Mouse (Mus musculus) C2C12 (cell line): Measurements from ENCODE around the gene Asphd2. TPM values are rescaled to one million over a fixed set of nuclear protein-coding genes. Genes with fewer than 3 reads are reported as not detected.

ENCODE experiments used
- H3K27me3 ChIP-seq: one replicate; pipeline ENCODE4 v1.6.1; 2011; ENCODE audit not compliant: control insufficient read depth, insufficient read depth, insufficient read length
- H3K36me3 ChIP-seq: one replicate; pipeline ENCODE4 v1.6.1; 2011; ENCODE audit not compliant: control insufficient read depth, insufficient read depth
- H3K4me3 ChIP-seq: one replicate; pipeline ENCODE4 v1.5.1; 2011; ENCODE audit warnings: mild to moderate bottlenecking, control low read depth; ENCODE audit not compliant: poor library complexity, insufficient read depth, severe bottlenecking
- H3K79me2 ChIP-seq: one replicate; pipeline ENCODE4 v1.6.1; 2011; ENCODE audit not compliant: control insufficient read depth, insufficient read depth
- H3K79me3 ChIP-seq: one replicate; pipeline ENCODE4 v1.6.1; 2011; ENCODE audit warnings: low read depth, control low read depth
- H3ac ChIP-seq: one replicate; pipeline ENCODE3; 2011; ENCODE audit warnings: low read depth; ENCODE audit not compliant: control insufficient read depth, insufficient read length
- CEBPB ChIP-seq: IDR thresholded peaks from one replicate; pipeline ENCODE4 v1.6.1; 2011; ENCODE audit warnings: low read depth, mild to moderate bottlenecking, control low read depth, moderate library complexity
- CTCF ChIP-seq: IDR thresholded peaks from one replicate; pipeline ENCODE4 v1.5.1; 2011; ENCODE audit not compliant: control insufficient read depth, insufficient read depth, insufficient read length
- FOSL1 ChIP-seq: IDR thresholded peaks from one replicate; pipeline ENCODE4 v1.8.0; 2011; ENCODE audit warnings: mild to moderate bottlenecking, low read length; ENCODE audit not compliant: poor library complexity, insufficient read depth, severe bottlenecking
- MAX ChIP-seq: IDR thresholded peaks from one replicate; pipeline ENCODE4 v1.6.1; 2011; ENCODE audit warnings: mild to moderate bottlenecking, control low read depth
- MYOD1 ChIP-seq: IDR thresholded peaks from one replicate; pipeline ENCODE4 v1.6.1; 2011; ENCODE audit warnings: low read depth; ENCODE audit not compliant: control insufficient read depth, insufficient read length
- MYOG ChIP-seq: IDR thresholded peaks from one replicate; pipeline ENCODE4 v1.6.1; 2011; ENCODE audit not compliant: control insufficient read depth, insufficient read length; ENCODE audit errors: extremely low read depth
- USF1 ChIP-seq: IDR thresholded peaks from one replicate; pipeline ENCODE4 v1.6.1; 2011; ENCODE audit warnings: low read depth, mild to moderate bottlenecking, control low read depth, moderate library complexity
- polyA plus RNA-seq: library from polyadenylated mRNA; unstranded; fragments of >200 nt; fragmentation: generic; extraction: Trizol; gene quantifications from one replicate; pipeline ENCODE4 v1.2.1, GENCODE M21; 2012; ENCODE audit warnings: missing spikeins

Gene Asphd2
- polyA plus RNA-seq, 1 experiment = 10.8 TPM

GRCm38 (mm10) chr5:112359520-112359919 lies 35.1 kb downstream of the Asphd2 start:
- Histone ChIP-seq H3K4me3 (no peak overlapping the region), H3K36me3 (no peaks in the 10 kb centered on the region), H3K79me3 (no peaks in the 10 kb centered on the region), H3K27me3 (no peaks in the 10 kb centered on the region), H3K79me2 (no peaks in the 10 kb centered on the region), H3ac (no peak overlapping the region)
- TF ChIP-seq CEBPB (no peak), FOSL1 (no peak), USF1 (no peak), MYOG (no peak), CTCF (no peak), MAX (no peak), MYOD1 (no peak)

GRCm38 (mm10) chr5:112356322-112356721 lies 38.3 kb downstream of the Asphd2 start:
- Histone ChIP-seq H3ac (no peak overlapping the region), H3K36me3 (no peaks in the 10 kb centered on the region), H3K79me3 (no peaks in the 10 kb centered on the region), H3K79me2 (no peaks in the 10 kb centered on the region), H3K27me3 (no peaks in the 10 kb centered on the region), H3K4me3 (no peak overlapping the region)
- TF ChIP-seq FOSL1 (no peak), MYOG (no peak), MYOD1 (no peak), CEBPB (no peak), MAX (no peak), USF1 (no peak)

DNA sequence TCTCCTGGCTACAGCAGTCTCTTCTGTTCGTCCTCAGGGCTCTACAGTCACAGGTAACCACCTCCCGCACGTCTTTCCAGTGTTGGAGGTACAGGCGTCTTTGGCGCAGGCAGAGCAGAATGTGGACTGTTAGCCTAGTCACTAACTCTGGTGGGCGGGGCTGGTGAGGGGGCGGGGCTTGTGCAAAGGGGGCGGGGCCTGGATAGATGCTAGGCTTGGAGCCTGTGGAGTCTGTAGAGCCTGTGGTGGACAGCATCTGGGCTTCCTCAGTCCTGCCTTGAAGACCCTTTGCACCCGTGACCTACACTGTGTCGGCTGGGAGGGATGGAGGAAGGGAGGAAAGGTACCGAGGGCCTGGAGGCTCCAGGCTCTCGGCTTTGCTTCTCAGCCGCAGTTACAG lies 38.8 kb downstream of the Asphd2 start, which contains the start of gene Gm6583:
TSS of gene Gm6583 (minus strand) at position 124 of the 400 bp plus-strand sequence.
- TF ChIP-seq MYOD1 = no peak
- TF ChIP-seq FOSL1 = no peak
- TF ChIP-seq MAX = no peak
- no peak for TF ChIP-seq USF1
- TF ChIP-seq CTCF = no peak
- TF ChIP-seq MYOG = no peak
- no peak for TF ChIP-seq CEBPB
- no peaks in the 10 kb centered on the region for H3K27me3 ChIP-seq
- H3K36me3 ChIP-seq = no peaks in the 10 kb centered on the region
- H3ac ChIP-seq = no peak within 1 kb of the TSS
- no peaks in the 10 kb centered on the region for H3K79me2 ChIP-seq
- H3K4me3 ChIP-seq = no peak within 1 kb of the TSS
- H3K79me3 ChIP-seq = no peaks in the 10 kb centered on the region

- no peak overlapping the region for H3ac ChIP-seq
- no peaks in the 10 kb centered on the region for H3K27me3 ChIP-seq
- no peaks in the 10 kb centered on the region for H3K79me3 ChIP-seq
- no peak overlapping the region for H3K4me3 ChIP-seq
- TF ChIP-seq MYOG = no peak
- peaks cover 2% of the 10 kb centered on the region for H3K36me3 ChIP-seq
- H3K79me2 ChIP-seq = no peaks in the 10 kb centered on the region
Measured at GRCm38 (mm10) chr5:112355493-112355892, 39.2 kb downstream of the Asphd2 start.

GRCm38 (mm10) chr5:112349169-112349568 lies 45.5 kb downstream of the Asphd2 start:
- Histone ChIP-seq H3ac (no peak overlapping the region), H3K27me3 (no peaks in the 10 kb centered on the region), H3K79me3 (no peaks in the 10 kb centered on the region), H3K4me3 (no peak overlapping the region), H3K36me3 (peaks cover 12% of the 10 kb centered on the region), H3K79me2 (peaks cover 1% of the 10 kb centered on the region)
- TF ChIP-seq MAX (no peak), CEBPB (no peak), MYOG (no peak), FOSL1 (no peak), CTCF (no peak), USF1 (no peak), MYOD1 (no peak)

GRCm38 (mm10) chr5:112346211-112346965 lies 48.3 kb downstream of the Asphd2 start:
- peaks cover 7% of the 10 kb centered on the region for H3K79me3 ChIP-seq
- no peak for TF ChIP-seq MAX
- TF ChIP-seq MYOD1 = no peak
- TF ChIP-seq FOSL1 = no peak
- TF ChIP-seq MYOG = no peak
- no peak overlapping the region for H3K4me3 ChIP-seq
- no peak overlapping the region for H3ac ChIP-seq
- H3K27me3 ChIP-seq = no peaks in the 10 kb centered on the region
- peaks cover 22% of the 10 kb centered on the region for H3K79me2 ChIP-seq
- peaks cover 12% of the 10 kb centered on the region for H3K36me3 ChIP-seq
